In genomic region chr6:112852261-112853235, GRCm38 (mm10) we compare ENCODE assay signal across 10 mouse cellular contexts.
DNase-seq lines count a peak whose midpoint lies in the region; ATAC-seq lines count a peak whose summit lies in the region.
"Had no signal": no experiment of that assay in that cellular context is flagged by ENCODE, and none has a peak within 500 bp of the region (broad histone marks: within the 10 kb centered on the region; RNA-seq: fewer than 3 reads in every experiment).

No protein-coding gene starts in this region.

- H3K4me2 ChIP-seq in neural tube, embryonic 13.5 days, result no peak overlapping the region
- H3K4me2 ChIP-seq in midbrain, embryonic 15.5 days, result no peak overlapping the region
- no peak overlapping the region for H3K4me2 ChIP-seq in kidney, embryonic 14.5 days (replicated peaks; ENCODE audit: low read depth, low read length)

- H3K4me1 ChIP-seq in neural tube, embryonic 13.5 days (replicated peaks), result peaks cover 88% of the 10 kb centered on the region
- peaks cover 61% of the 10 kb centered on the region for H3K4me1 ChIP-seq in midbrain, embryonic 15.5 days
- no peaks in the 10 kb centered on the region for H3K4me1 ChIP-seq in kidney, embryonic 14.5 days (ENCODE audit: control insufficient read depth, insufficient read depth, low read length)
- H3K4me1 ChIP-seq in heart, embryonic 10.5 days, result peaks cover 4% of the 10 kb centered on the region; the same call in 1 of the 2 replicates

- ATAC-seq in neural tube, embryonic 13.5 days (ENCODE audit: low read depth), result no peak
- no peak for ATAC-seq in midbrain, embryonic 15.5 days (replicated peaks)
- no peak for ATAC-seq in kidney, embryonic 14.5 days (ENCODE audit: low FRiP score, low TSS enrichment)

- WGBS in neural tube, embryonic 13.5 days, result 60% methylated on average over 14 of the region's 14 CpGs
- WGBS in midbrain, embryonic 15.5 days, result 52% methylated on average over 14 of the region's 14 CpGs
- 68% methylated on average over 14 of the region's 14 CpGs for WGBS in kidney, embryonic 14.5 days
- 71% methylated on average over 14 of the region's 14 CpGs for WGBS in heart, embryonic 10.5 days

- H3K36me3 ChIP-seq in neural tube, embryonic 13.5 days, result no peaks in the 10 kb centered on the region
- H3K36me3 ChIP-seq in midbrain, embryonic 15.5 days (replicated peaks), result no peaks in the 10 kb centered on the region
- H3K36me3 ChIP-seq in kidney, embryonic 14.5 days (ENCODE audit: control insufficient read depth, insufficient read depth, low read length), result no peaks in the 10 kb centered on the region
- no peaks in the 10 kb centered on the region for H3K36me3 ChIP-seq in heart, embryonic 10.5 days

- H3K9me3 ChIP-seq in neural tube, embryonic 13.5 days, result no peaks in the 10 kb centered on the region
- H3K9me3 ChIP-seq in midbrain, embryonic 15.5 days, result no peaks in the 10 kb centered on the region
- H3K9me3 ChIP-seq in kidney, embryonic 14.5 days (ENCODE audit: control insufficient read depth, low read length), result no peaks in the 10 kb centered on the region
- H3K9me3 ChIP-seq in heart, embryonic 10.5 days, result no peaks in the 10 kb centered on the region

- H3K9ac ChIP-seq in neural tube, embryonic 13.5 days, result no peak overlapping the region
- H3K9ac ChIP-seq in midbrain, embryonic 15.5 days, result no peak overlapping the region
- H3K9ac ChIP-seq in kidney, embryonic 14.5 days (ENCODE audit: low read depth, low read length), result no peak overlapping the region

- H3K27ac ChIP-seq in neural tube, embryonic 13.5 days (replicated peaks), result 0 out of 2 replicates have a peak overlapping the region, but pooled peaks have one; percentile 33
- H3K27ac ChIP-seq in midbrain, embryonic 15.5 days, result 0 out of 2 replicates have a peak overlapping the region, but pooled peaks have one; percentile 22
- H3K27ac ChIP-seq in kidney, embryonic 14.5 days (ENCODE audit: low read depth, low read length), result no peak overlapping the region
- no peak overlapping the region for H3K27ac ChIP-seq in heart, embryonic 10.5 days

- DNase-seq in neural tube, embryonic 10.5 days (ENCODE audit: extremely low spot score, low spot score), result no peak
- peak; percentile 49 for DNase-seq in embryo, embryonic 11 days
- peak; percentile 64 for DNase-seq in thymus, postnatal 4 days
- DNase-seq in heart, embryonic 10.5 days (ENCODE audit: low spot score), result no peak
- DNase-seq in frontal cortex, postnatal 25 days (ENCODE audit: low spot score in 2 of 2), result no peak
- DNase-seq: cerebellum, adult 9-11 months; right cerebral cortex, postnatal 14 days had no signal

- H3K27me3 ChIP-seq in neural tube, embryonic 13.5 days, result no peaks in the 10 kb centered on the region
- no peaks in the 10 kb centered on the region for H3K27me3 ChIP-seq in midbrain, embryonic 15.5 days (replicated peaks)
- no peaks in the 10 kb centered on the region for H3K27me3 ChIP-seq in kidney, embryonic 14.5 days (ENCODE audit: control insufficient read depth, insufficient read depth, low read length)
- peaks cover 7% of the 10 kb centered on the region; the same call in 1 of the 2 replicates for H3K27me3 ChIP-seq in heart, embryonic 10.5 days (ENCODE audit: insufficient read depth, poor library complexity, severe bottlenecking)

- H3K4me3 ChIP-seq in neural tube, embryonic 13.5 days, result no peak overlapping the region
- no peak overlapping the region for H3K4me3 ChIP-seq in midbrain, embryonic 15.5 days
- H3K4me3 ChIP-seq in kidney, embryonic 14.5 days (ENCODE audit: low read length), result no peak overlapping the region
- no peak overlapping the region for H3K4me3 ChIP-seq in heart, embryonic 10.5 days

Comparison
In these comparisons a context has a peak if more than half of its experiments do, and no peak if none do; other contexts are left out.
1. H3K27ac ChIP-seq: peak in neural tube, embryonic 13.5 days (single experiment) and midbrain, embryonic 15.5 days (single experiment); none in kidney, embryonic 14.5 days (single experiment) and heart, embryonic 10.5 days (single experiment).
2. DNase-seq: peak in embryo, embryonic 11 days (single experiment) and thymus, postnatal 4 days (single experiment); none in neural tube, embryonic 10.5 days (single experiment), heart, embryonic 10.5 days (single experiment) and frontal cortex, postnatal 25 days (0 of 2).